Mouse (Mus musculus) midbrain, embryonic 14.5 days (tissue): ENCODE data around the gene Gm20388. TPM values are rescaled to one million over a fixed set of nuclear protein-coding genes. Genes with fewer than 3 reads are reported as not detected.

Experiments used
- ATAC-seq: fragments of 200-750 bp; cut with Nextera tagmentation; 2 replicates; pipeline ENCODE4 v1.8.0; 2017; ENCODE audit warnings: moderate number of reproducible peaks, moderate library complexity; ENCODE audit not compliant: low FRiP score, low TSS enrichment
- DNase-seq: peaks from one replicate; pipeline ENCODE4 v3.0.0-alpha.2; 2015
- H3K27ac ChIP-seq: fragments of 300-500 bp; sonication (generic); replicated peaks from 2 replicates; pipeline ENCODE4 v1.5.1; 2014; ENCODE audit warnings: mild to moderate bottlenecking, low read depth, low read length, moderate library complexity
- H3K27me3 ChIP-seq: fragments of 300-500 bp; sonication (generic); 2 replicates; pipeline ENCODE4 v1.6.1; 2014; ENCODE audit warnings: low read length, control low read depth, mixed read lengths; ENCODE audit not compliant: control insufficient read depth, insufficient read depth
- H3K36me3 ChIP-seq: fragments of 300-500 bp; sonication (generic); 2 replicates; pipeline ENCODE4 v1.6.1; 2014; ENCODE audit warnings: low read length, control low read depth; ENCODE audit not compliant: control insufficient read depth, insufficient read depth
- H3K4me1 ChIP-seq: fragments of 300-500 bp; sonication (generic); 2 replicates; pipeline ENCODE4 v1.6.1; 2014; ENCODE audit warnings: mild to moderate bottlenecking, antibody characterized with exemption, low read length, control low read depth; ENCODE audit not compliant: control insufficient read depth, insufficient read depth
- H3K4me2 ChIP-seq: fragments of 300-500 bp; sonication (generic); 2 replicates; pipeline ENCODE4 v1.6.1; 2014; ENCODE audit warnings: mild to moderate bottlenecking, low read length, moderate library complexity
- H3K4me3 ChIP-seq: fragments of 300-500 bp; sonication (generic); replicated peaks from 2 replicates; pipeline ENCODE4 v1.5.1; 2014; ENCODE audit warnings: low read depth, low read length
- H3K9ac ChIP-seq: fragments of 300-500 bp; sonication (generic); replicated peaks from 2 replicates; pipeline ENCODE4 v1.6.1; 2014; ENCODE audit warnings: mild to moderate bottlenecking, low read length, moderate library complexity
- H3K9me3 ChIP-seq: fragments of 300-500 bp; sonication (generic); 2 replicates; pipeline ENCODE4 v1.6.1; 2016; ENCODE audit warnings: low read length, control low read depth, mixed read lengths; ENCODE audit not compliant: control insufficient read depth
- WGBS: fragments of 180-500 bp; shearing (Covaris S2); extraction: QIAGEN DNeasy Blood & Tissue Kit; methylation state at CpG from one replicate; pipeline ENCODE4 v1.1.7; 2014; 5-methylcytosine and 5-hydroxymethylcytosine counted together
- polyA plus RNA-seq: library from polyadenylated mRNA; unstranded; fragments of >200 nt; fragmentation: Nextera tagmentation; extraction: Ambion mirVana; gene quantifications from 2 replicates; pipeline ENCODE4 v1.2.1, GENCODE M21; 2014

Gene Gm20388
- polyA plus RNA-seq, 1 experiment from 2014 or later = 4.1 TPM

DNA sequence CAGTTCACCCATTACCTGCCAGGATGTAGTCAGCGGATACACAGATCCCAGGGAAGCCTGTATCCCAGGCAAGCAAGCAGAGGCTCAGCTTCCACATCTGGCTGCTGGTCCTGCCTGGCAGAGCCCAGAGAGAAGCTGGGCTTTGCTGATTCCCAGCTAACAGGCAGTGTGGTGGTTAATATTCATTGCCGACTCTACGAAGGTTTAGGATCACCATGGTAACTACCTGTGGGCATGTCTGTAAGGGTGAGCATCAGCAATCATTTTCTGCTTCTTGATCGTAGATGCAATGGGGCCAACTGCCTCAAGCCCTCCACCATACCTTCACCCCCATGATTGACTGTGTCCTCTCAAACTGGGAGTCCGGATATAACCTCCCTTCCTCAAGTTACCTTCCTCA, 4283.4 kb downstream of the Gm20388 start:
- 53% methylated on average over 5 of the region's 5 CpGs for WGBS
- ATAC-seq (no peak), DNase-seq (peak; percentile 56)
- Histone ChIP-seq H3K4me2 (no peak overlapping the region), H3K4me3 (no peak overlapping the region), H3K9me3 (no peaks in the 10 kb centered on the region), H3K4me1 (no peaks in the 10 kb centered on the region), H3K36me3 (no peaks in the 10 kb centered on the region), H3K27ac (no peak overlapping the region), H3K9ac (no peak overlapping the region), H3K27me3 (no peaks in the 10 kb centered on the region)

DNA sequence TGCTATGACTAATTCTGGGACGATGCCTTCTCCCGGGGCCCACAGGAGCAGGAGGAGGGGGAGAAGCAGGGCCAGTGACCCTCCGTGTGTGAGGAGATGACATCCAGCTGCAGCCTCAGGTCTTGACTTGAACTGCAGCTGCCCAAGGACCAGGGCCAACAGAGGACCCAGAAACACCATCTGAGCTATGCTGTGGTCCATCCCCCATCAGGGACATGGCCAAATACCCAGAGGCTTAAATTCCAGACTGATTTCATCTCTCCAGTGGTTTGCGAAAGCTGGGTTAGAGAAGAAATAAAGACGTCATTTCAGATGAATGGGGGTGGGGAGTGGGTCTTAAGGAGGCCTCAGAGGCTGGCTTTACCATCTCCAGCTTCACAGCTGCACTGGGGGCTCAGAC, 4285.6 kb downstream of the Gm20388 start:
- no peak overlapping the region for H3K4me3 ChIP-seq
- no peaks in the 10 kb centered on the region for H3K9me3 ChIP-seq
- H3K27ac ChIP-seq = no peak overlapping the region
- H3K27me3 ChIP-seq = no peaks in the 10 kb centered on the region
- ATAC-seq = no peak
- WGBS = 47% methylated on average over 5 of the region's 5 CpGs
- H3K36me3 ChIP-seq = no peaks in the 10 kb centered on the region
- H3K4me1 ChIP-seq = no peaks in the 10 kb centered on the region
- no peak overlapping the region for H3K9ac ChIP-seq
- no peak overlapping the region for H3K4me2 ChIP-seq
- no peak for DNase-seq

DNA sequence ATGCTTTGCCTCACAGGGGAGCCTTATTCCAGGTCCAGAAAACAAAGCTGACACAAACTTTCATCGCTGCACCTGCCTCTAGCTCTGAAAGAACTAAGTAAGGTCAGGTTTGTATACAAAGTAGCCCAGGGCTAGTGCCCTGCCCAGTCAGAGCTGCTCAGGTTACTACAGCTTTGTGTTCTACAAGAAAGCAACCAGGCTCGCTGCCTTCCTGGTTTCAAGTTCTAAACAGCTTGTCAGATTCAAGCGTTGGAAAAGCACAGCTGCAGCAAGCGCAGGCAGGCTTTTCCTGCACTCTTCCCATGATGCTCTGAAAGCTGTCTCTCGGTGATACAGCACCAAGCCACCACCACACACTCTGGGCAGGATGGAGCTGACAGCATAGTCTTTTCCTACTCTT, 4286.2 kb downstream of the Gm20388 start:
- 58% methylated on average over 5 of the region's 5 CpGs for WGBS
- H3K27me3 ChIP-seq = no peaks in the 10 kb centered on the region
- H3K36me3 ChIP-seq = no peaks in the 10 kb centered on the region
- DNase-seq (no peak), ATAC-seq (no peak)
- H3K27ac ChIP-seq = no peak overlapping the region
- no peak overlapping the region for H3K9ac ChIP-seq
- no peak overlapping the region for H3K4me2 ChIP-seq
- H3K9me3 ChIP-seq = no peaks in the 10 kb centered on the region
- no peaks in the 10 kb centered on the region for H3K4me1 ChIP-seq
- no peak overlapping the region for H3K4me3 ChIP-seq

DNA sequence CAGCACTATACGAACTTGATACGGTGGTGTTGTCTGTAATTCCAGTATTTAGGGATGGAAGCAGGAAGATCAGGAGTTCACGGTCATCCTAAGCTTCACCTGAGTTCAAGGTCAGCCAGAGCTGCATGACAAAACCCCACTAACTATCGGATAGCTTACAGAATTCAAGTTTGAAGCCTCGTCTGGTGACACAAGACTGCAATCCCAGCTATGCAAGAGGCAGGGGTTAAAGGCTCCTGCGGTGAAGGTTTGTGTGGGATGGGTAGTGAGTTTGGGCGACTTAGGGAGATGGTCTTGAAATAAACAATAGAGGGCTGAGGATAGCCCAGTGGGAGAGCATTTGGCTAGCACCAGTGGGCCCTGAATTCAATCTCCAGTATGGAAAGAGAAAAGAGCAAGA, 4287.6 kb downstream of the Gm20388 start:
- ATAC-seq (no peak), DNase-seq (no peak)
- Histone ChIP-seq H3K4me1 (no peaks in the 10 kb centered on the region), H3K4me3 (no peak overlapping the region), H3K27ac (no peak overlapping the region), H3K4me2 (no peak overlapping the region), H3K36me3 (no peaks in the 10 kb centered on the region), H3K9me3 (no peaks in the 10 kb centered on the region), H3K27me3 (no peaks in the 10 kb centered on the region), H3K9ac (no peak overlapping the region)
- 74% methylated on average over 7 of the region's 7 CpGs for WGBS

DNA sequence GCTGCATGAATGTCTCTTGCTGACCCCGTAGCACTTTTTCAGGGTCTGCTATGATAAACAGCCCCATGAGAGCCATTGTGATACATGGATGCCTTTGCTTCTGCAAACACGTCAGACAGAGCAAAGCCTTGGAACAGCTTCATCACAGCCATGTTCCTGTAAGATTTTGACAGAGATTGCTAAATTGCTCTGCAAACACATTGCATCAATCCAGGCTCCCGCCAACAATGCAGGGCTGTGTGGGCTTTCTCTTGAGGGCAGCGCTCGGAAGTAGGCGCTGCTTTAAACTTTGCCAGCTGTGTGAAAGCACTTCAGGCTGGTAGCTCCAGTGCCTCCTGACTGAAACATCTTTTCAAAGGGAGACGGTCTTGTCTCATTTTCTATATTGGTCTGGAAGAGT, 4289.8 kb downstream of the Gm20388 start:
- no peak for ATAC-seq
- Histone ChIP-seq H3K4me2 (no peak overlapping the region), H3K36me3 (no peaks in the 10 kb centered on the region), H3K9ac (no peak overlapping the region), H3K4me1 (no peaks in the 10 kb centered on the region), H3K9me3 (no peaks in the 10 kb centered on the region), H3K4me3 (no peak overlapping the region), H3K27ac (no peak overlapping the region), H3K27me3 (no peaks in the 10 kb centered on the region)
- 56% methylated on average over 7 of the region's 7 CpGs for WGBS
- DNase-seq = peak; percentile 15

DNA sequence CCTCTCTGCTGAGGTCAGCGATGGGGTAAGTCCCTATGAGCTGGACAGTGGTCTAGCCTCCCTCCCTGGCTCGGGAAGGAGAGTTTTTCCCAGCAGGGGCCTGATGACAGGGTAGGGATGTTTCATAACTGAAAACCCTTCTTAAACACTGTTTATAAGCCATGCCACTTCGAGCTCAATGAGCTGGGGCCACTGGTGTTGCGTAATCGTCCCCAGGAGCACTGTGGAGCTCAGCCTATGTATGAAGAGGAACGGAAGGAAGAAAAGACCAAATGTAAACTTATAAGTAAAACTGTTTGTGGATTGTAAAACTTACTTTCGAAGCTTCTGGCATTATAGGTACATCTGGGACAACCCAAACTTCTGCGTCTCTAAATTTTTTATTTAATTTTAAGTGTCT, 4291.1 kb downstream of the Gm20388 start:
- DNase-seq (no peak), ATAC-seq (no peak)
- Histone ChIP-seq H3K9ac (no peak overlapping the region), H3K9me3 (no peaks in the 10 kb centered on the region), H3K4me3 (no peak overlapping the region), H3K36me3 (no peaks in the 10 kb centered on the region), H3K4me1 (no peaks in the 10 kb centered on the region), H3K27ac (no peak overlapping the region), H3K27me3 (no peaks in the 10 kb centered on the region), H3K4me2 (no peak overlapping the region)
- WGBS = 89% methylated on average over 8 of the region's 8 CpGs

DNA sequence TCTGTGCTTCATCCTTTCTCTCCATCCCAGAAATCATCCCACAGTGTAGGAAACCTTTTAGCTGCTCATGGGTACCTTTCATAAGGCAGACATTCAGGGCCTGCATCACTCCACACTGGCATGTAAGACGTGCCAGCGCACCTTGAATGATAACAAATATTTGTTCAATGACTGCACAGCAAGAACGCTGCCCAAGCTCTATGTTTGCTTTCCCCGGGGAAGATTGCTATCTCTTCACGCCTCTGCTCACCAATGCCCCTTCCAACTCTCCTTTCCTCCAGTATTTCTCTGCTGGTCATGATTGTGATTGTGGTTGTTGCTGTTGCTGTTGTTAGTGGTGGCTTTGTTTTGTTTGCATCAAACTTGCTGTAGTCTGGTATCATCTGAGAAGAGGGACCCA, 4292.3 kb downstream of the Gm20388 start:
- DNase-seq = no peak
- WGBS = 78% methylated on average over 5 of the region's 5 CpGs
- Histone ChIP-seq H3K27ac (no peak overlapping the region), H3K27me3 (no peaks in the 10 kb centered on the region), H3K9me3 (no peaks in the 10 kb centered on the region), H3K4me2 (no peak overlapping the region), H3K4me3 (no peak overlapping the region), H3K9ac (no peak overlapping the region), H3K36me3 (no peaks in the 10 kb centered on the region), H3K4me1 (no peaks in the 10 kb centered on the region)
- no peak for ATAC-seq

DNA sequence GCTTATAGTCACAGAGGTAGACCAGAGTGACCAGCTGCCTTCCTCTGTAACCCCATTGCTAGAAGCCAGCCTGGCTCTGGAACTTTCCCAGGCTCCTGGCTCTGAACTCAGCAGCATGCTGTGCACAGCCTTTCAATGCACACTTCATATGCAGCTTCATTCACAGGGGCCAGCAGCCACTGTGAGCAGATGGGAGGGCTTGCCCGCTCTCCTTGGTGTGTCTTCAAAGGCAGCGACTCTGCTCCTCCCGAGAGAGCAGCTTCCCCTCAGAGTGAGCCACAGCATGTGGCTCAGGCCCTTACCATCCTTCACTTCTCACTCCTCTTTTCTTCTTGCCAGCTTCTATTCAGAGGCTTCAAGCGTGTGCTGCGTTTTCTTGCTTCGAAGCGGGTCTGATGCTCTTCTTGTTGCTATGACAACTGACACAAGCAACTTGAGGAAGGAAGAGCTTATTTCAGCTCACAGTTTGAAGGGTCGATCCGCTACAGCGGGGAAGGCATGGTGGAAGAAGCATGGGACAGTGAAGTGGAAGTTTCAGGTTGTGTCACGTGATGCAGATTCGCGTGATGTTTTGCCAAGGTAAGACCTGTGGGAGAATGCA, 4293.5 kb downstream of the Gm20388 start:
- no peak overlapping the region for H3K9ac ChIP-seq
- no peaks in the 10 kb centered on the region for H3K27me3 ChIP-seq
- H3K9me3 ChIP-seq = no peaks in the 10 kb centered on the region
- H3K4me2 ChIP-seq = no peak overlapping the region
- no peaks in the 10 kb centered on the region for H3K4me1 ChIP-seq
- ATAC-seq (no peak), DNase-seq (peak; percentile 46)
- no peak overlapping the region for H3K4me3 ChIP-seq
- no peaks in the 10 kb centered on the region for H3K36me3 ChIP-seq
- H3K27ac ChIP-seq = 0 out of 2 replicates have a peak overlapping the region, but pooled peaks have one; percentile 20
- 57% methylated on average over 13 of the region's 13 CpGs for WGBS

DNA sequence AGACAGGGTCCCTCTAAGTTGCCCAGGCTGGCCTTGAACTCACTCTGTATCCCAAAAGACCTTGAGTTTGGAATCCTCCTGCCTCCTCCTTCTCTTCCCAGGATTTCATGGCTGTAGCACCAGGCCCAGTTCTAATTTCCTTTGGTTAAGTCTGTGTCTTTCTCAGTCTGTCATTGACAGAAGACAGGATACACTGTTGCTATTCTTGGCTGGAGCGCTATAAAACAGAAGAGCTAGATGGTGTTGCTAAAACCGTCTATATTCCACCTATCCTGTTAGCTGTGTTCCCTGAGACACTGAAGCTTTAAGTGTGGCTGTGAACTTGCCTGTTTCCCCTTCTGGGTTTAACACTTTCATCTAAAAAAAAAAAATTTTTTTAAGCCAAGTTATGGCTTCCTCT, 4301.5 kb downstream of the Gm20388 start:
- no peak overlapping the region for H3K9ac ChIP-seq
- no peak overlapping the region for H3K4me2 ChIP-seq
- H3K4me1 ChIP-seq = no peaks in the 10 kb centered on the region
- no peaks in the 10 kb centered on the region for H3K9me3 ChIP-seq
- no peaks in the 10 kb centered on the region for H3K27me3 ChIP-seq
- WGBS = 91% methylated on average over 2 of the region's 2 CpGs
- ATAC-seq (no peak), DNase-seq (no peak)
- H3K36me3 ChIP-seq = no peaks in the 10 kb centered on the region
- H3K4me3 ChIP-seq = no peak overlapping the region
- H3K27ac ChIP-seq = no peak overlapping the region
